Mouse (Mus musculus) ES-Bruce4 (cell line): ENCODE data around the gene Ptch1. TPM values are rescaled to one million over a fixed set of nuclear protein-coding genes. Genes with fewer than 3 reads are reported as not detected.

Experiments used
- H3K27ac ChIP-seq: 2 replicates; pipeline ENCODE4 v1.5.1; 2012; ENCODE audit warnings: low read length, inconsistent platforms; ENCODE audit not compliant: insufficient read depth
- H3K27me3 ChIP-seq: 2 replicates; pipeline ENCODE4 v1.6.1; 2012; ENCODE audit warnings: mild to moderate bottlenecking, low read length, inconsistent platforms; ENCODE audit not compliant: control insufficient read depth, poor library complexity, insufficient read depth, severe bottlenecking
- H3K36me3 ChIP-seq: 2 replicates; pipeline ENCODE4 v1.6.1; 2012; ENCODE audit warnings: inconsistent platforms, mild to moderate bottlenecking, low read length, moderate library complexity; ENCODE audit not compliant: control insufficient read depth, poor library complexity, insufficient read depth, severe bottlenecking
- H3K4me1 ChIP-seq: one replicate; pipeline ENCODE4 v1.8.1; 2011; ENCODE audit warnings: low read length; ENCODE audit not compliant: control insufficient read depth, insufficient read depth
- H3K4me3 ChIP-seq: 2 replicates; pipeline ENCODE4 v1.5.1; 2011; ENCODE audit warnings: low read depth, mild to moderate bottlenecking, low read length
- H3K9ac ChIP-seq: 2 replicates; pipeline ENCODE4 v1.6.1; 2012; ENCODE audit warnings: low read depth, mild to moderate bottlenecking, inconsistent platforms; ENCODE audit not compliant: poor library complexity, severe bottlenecking
- H3K9me3 ChIP-seq: replicated peaks from 2 replicates; pipeline ENCODE4 v1.6.1; 2012; ENCODE audit warnings: mild to moderate bottlenecking, low read length, inconsistent platforms; ENCODE audit not compliant: control insufficient read depth, poor library complexity, insufficient read depth, severe bottlenecking
- CTCF ChIP-seq: IDR thresholded peaks from one replicate; pipeline ENCODE4 v1.8.1; 2011; ENCODE audit warnings: low read depth, low read length
- EP300 ChIP-seq: IDR thresholded peaks from 2 replicates; pipeline ENCODE4 v1.6.1; 2011; ENCODE audit warnings: low read depth, low read length; ENCODE audit not compliant: insufficient read depth
- POLR2A ChIP-seq: IDR thresholded peaks from one replicate; pipeline ENCODE4 v1.8.1; 2011; ENCODE audit warnings: low read length; ENCODE audit not compliant: insufficient read depth
- polyA plus RNA-seq: library from polyadenylated mRNA; stranded (reverse); fragments of >200 nt; gene quantifications from 2 replicates; pipeline ENCODE4 v1.2.4, GENCODE M21; 2011; ENCODE audit warnings: low read depth; ENCODE audit not compliant: missing spikeins, insufficient read depth, insufficient read length

Gene Ptch1
- 45.5 and 48.8 TPM in 2 replicates for polyA plus RNA-seq

DNA sequence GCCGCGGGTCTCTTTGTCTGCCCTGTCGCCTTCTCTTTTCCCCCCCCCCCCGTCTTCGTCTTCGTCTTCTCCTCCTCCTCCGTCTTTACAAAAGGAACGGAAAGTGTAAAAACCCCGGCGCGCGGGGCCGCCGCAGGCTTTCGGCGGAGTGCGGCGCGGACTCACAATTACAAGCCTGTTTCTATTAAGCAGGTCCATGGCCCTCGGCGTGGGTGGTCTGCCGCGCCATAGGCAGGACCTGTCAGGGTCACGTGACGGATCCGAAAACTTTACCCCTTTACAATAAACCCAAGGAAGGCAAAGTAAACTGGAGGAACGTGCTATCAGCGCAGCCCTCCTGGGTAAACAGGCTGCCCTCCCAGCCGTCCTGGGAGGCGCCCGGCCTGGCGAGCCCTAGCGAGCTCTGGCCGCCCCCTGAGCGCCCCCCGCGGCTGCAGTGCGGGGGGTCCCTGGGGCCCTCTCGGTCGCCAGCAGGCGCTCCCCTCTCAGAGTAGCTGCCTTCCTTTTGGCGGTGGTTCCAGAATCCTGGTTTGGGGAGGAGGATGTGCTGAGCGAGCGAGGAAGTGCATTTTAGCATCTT is at the start of gene Ptch1:
Gene Ptch1, minus strand, starts transcription at position 343 of the 580 bp plus-strand sequence.
- H3K4me3 ChIP-seq = peak within 1 kb of the TSS; percentile 73
- TF ChIP-seq EP300 = 0 out of 2 replicates have a peak, but pooled peaks have one; percentile 29
- no peak for TF ChIP-seq POLR2A
- no peaks in the 10 kb centered on the region for H3K36me3 ChIP-seq
- H3K27me3 ChIP-seq = peaks cover 30% of the 10 kb centered on the region
- H3K9ac ChIP-seq = peak within 1 kb of the TSS; percentile 49
- no peak within 1 kb of the TSS for H3K27ac ChIP-seq
- peaks cover 2% of the 10 kb centered on the region for H3K4me1 ChIP-seq
- H3K9me3 ChIP-seq = no peaks in the 10 kb centered on the region

- Histone ChIP-seq H3K9me3 (no peaks in the 10 kb centered on the region), H3K27ac (no peak overlapping the region), H3K4me3 (no peak overlapping the region), H3K4me1 (no peaks in the 10 kb centered on the region), H3K36me3 (no peaks in the 10 kb centered on the region), H3K9ac (no peak overlapping the region), H3K27me3 (no peaks in the 10 kb centered on the region)
- TF ChIP-seq EP300 = no peak
- no peak for TF ChIP-seq POLR2A
- no peak for TF ChIP-seq CTCF
These were observed 47.9 kb upstream of the Ptch1 start for GRCm38 (mm10) chr13:63621301-63621700.

DNA sequence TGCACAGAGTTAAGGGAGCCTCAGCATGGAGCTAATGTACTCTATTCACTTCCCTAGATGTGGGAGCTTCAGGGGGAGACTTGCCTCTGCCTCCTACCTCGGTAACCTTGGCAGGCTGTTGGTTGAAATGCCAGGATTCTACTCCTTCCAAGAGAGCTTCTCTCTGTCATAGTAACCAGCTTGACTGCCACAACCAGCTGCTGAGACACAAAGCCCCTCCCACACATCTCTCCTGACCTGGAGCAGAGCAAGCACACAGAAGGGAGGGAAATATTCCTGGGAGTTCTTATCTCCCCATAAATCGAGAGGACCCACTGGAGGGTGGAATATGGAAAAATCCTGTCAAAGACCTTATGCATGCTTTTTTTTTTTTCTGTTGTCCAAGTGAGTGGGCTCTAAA is 39.8 kb upstream of the Ptch1 start:
- H3K4me1 ChIP-seq = no peaks in the 10 kb centered on the region
- no peak overlapping the region for H3K4me3 ChIP-seq
- no peak overlapping the region for H3K9ac ChIP-seq
- no peaks in the 10 kb centered on the region for H3K9me3 ChIP-seq
- no peak for TF ChIP-seq EP300
- no peak for TF ChIP-seq POLR2A
- no peak for TF ChIP-seq CTCF
- H3K36me3 ChIP-seq = no peaks in the 10 kb centered on the region
- no peaks in the 10 kb centered on the region for H3K27me3 ChIP-seq
- no peak overlapping the region for H3K27ac ChIP-seq

- no peak overlapping the region for H3K27ac ChIP-seq
- TF ChIP-seq POLR2A = no peak
- no peak overlapping the region for H3K4me3 ChIP-seq
- H3K9ac ChIP-seq = no peak overlapping the region
- H3K4me1 ChIP-seq = no peaks in the 10 kb centered on the region
- no peaks in the 10 kb centered on the region for H3K36me3 ChIP-seq
- no peaks in the 10 kb centered on the region for H3K9me3 ChIP-seq
- no peaks in the 10 kb centered on the region for H3K27me3 ChIP-seq
These were observed 36.3 kb upstream of the Ptch1 start for GRCm38 (mm10) chr13:63609734-63610133.

GRCm38 (mm10) chr13:63597593-63597992 is 24.2 kb upstream of the Ptch1 start:
- TF ChIP-seq CTCF (no peak), POLR2A (no peak), EP300 (no peak)
- no peak overlapping the region for H3K27ac ChIP-seq
- H3K27me3 ChIP-seq = no peaks in the 10 kb centered on the region
- H3K4me3 ChIP-seq = no peak overlapping the region
- no peaks in the 10 kb centered on the region for H3K9me3 ChIP-seq
- no peaks in the 10 kb centered on the region for H3K4me1 ChIP-seq
- no peak overlapping the region for H3K9ac ChIP-seq
- no peaks in the 10 kb centered on the region for H3K36me3 ChIP-seq

DNA sequence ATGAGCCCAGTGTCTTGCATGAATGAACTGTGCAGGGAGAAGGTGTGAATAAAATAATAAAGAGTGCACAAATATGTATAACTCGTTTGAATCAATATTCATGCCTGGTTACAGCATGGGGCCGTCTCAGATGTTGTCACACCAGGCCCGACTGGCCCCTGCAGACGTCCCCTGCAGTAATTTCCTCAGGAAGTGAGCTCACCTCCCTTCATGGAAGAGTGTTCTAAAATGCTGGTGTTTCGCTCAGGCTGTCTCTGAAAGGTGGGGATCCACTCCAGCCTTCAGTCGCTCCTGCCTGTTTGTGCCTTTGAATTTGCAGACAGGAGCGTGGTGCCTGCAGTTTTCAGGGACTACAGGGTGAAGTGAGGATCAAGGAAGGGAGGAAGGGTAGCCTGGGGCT is 22.5 kb upstream of the Ptch1 start:
- H3K27ac ChIP-seq = no peak overlapping the region
- H3K9me3 ChIP-seq = no peaks in the 10 kb centered on the region
- no peaks in the 10 kb centered on the region for H3K36me3 ChIP-seq
- no peaks in the 10 kb centered on the region for H3K27me3 ChIP-seq
- no peak overlapping the region for H3K9ac ChIP-seq
- TF ChIP-seq EP300 (no peak), POLR2A (no peak)
- no peak overlapping the region for H3K4me3 ChIP-seq
- H3K4me1 ChIP-seq = no peaks in the 10 kb centered on the region
